Mouse (Mus musculus): ENCODE results near the gene Prss36.
"Not testable (repeated sequence)": the region's sequence is repeated elsewhere in the genome, so short reads cannot be mapped to it uniquely, and the experiment has no call there.

DNA sequence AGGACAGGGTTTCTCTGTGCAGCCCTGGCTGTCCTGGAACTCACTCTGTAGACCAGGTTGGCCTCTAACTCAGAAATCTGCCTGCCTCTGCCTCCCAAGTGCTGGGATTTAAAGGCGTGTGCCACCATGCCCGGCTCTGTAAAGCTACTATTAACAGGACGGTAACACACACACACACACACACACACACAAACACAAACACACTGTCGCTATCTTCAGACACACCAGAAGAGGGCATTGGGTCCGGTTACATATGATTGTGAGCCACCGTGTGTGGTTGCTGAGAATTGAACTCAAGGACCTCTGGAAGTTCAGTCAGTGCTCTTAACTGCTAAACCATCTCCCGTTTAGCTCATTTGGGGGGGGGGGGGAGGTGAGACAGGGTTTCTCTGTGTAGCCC is 50.6 kb downstream of the Prss36 start:
- TF ChIP-seq CTCF (IDR thresholded peaks at IDR 0.05; ENCODE audit: extremely low read depth, insufficient read depth, insufficient read length, insufficient replicate concordance); POLR2A (IDR thresholded peaks at IDR 0.05; ENCODE audit: low read depth, low read length): not testable (repeated sequence)

All from spleen, adult 2 months (tissue).